Mouse (Mus musculus) frontal cortex, postnatal 10 days (tissue): ENCODE measurements at regions not wholly inside any gene's neighbourhood (a gene's known extent, or its start where the extent isn't known, plus 50 kb on each side); places are given as distances from the start of the nearest gene placed in this dataset.

Experiments used
- DNase-seq, 2 experiments: peaks; one replicate each; pipeline ENCODE4 v3.0.0; 2022; ENCODE audit warnings: low spot score in 2 of 2, mixed read lengths in 1 of 2

GRCm38 (mm10) chr16:95929700-95930435 is 60.9 kb downstream of the Psmg1 start:
- no peak for DNase-seq

GRCm38 (mm10) chr16:95928290-95929260 is 62.2 kb downstream of the Psmg1 start:
- no peak for DNase-seq

- DNase-seq = no peak
These were observed 64.2 kb downstream of the Psmg1 start for GRCm38 (mm10) chr16:95926558-95926957.

GRCm38 (mm10) chr16:95924716-95925115 is 66.0 kb downstream of the Psmg1 start:
- no peak for DNase-seq

- no peak for DNase-seq
These were observed 66.8 kb downstream of the Psmg1 start for GRCm38 (mm10) chr16:95923991-95924390.

- no peak for DNase-seq
These were observed 68.3 kb downstream of the Psmg1 start for GRCm38 (mm10) chr16:95922369-95922934.

- no peak for DNase-seq
These were observed 69.6 kb downstream of the Psmg1 start for GRCm38 (mm10) chr16:95921169-95921568.

GRCm38 (mm10) chr16:95918651-95919425 is 71.9 kb downstream of the Psmg1 start:
- DNase-seq = no peak

- DNase-seq = no peak
These were observed 72.9 kb downstream of the Psmg1 start for GRCm38 (mm10) chr16:95917635-95918407.

- no peak for DNase-seq
These were observed 76.9 kb downstream of the Psmg1 start for GRCm38 (mm10) chr16:95913879-95914278.

- DNase-seq = no peak
These were observed 86.1 kb downstream of the Psmg1 start for GRCm38 (mm10) chr16:95904531-95905165.

GRCm38 (mm10) chr16:95903383-95903913 is 87.3 kb downstream of the Psmg1 start:
- no peak for DNase-seq

- DNase-seq = no peak
These were observed 88.6 kb downstream of the Psmg1 start for GRCm38 (mm10) chr16:95902177-95902576.

GRCm38 (mm10) chr16:95901388-95901787 is 89.4 kb downstream of the Psmg1 start:
- DNase-seq = no peak

- no peak for DNase-seq
These were observed 90.6 kb downstream of the Psmg1 start for GRCm38 (mm10) chr16:95900181-95900580.

- no peak for DNase-seq
These were observed 91.1 kb downstream of the Psmg1 start for GRCm38 (mm10) chr16:95899672-95900071.

GRCm38 (mm10) chr16:95897843-95898242 is 92.9 kb downstream of the Psmg1 start:
- no peak for DNase-seq

GRCm38 (mm10) chr16:95896126-95896525 is 94.6 kb downstream of the Psmg1 start:
- no peak for DNase-seq

GRCm38 (mm10) chr16:95893534-95894290 is 97.0 kb downstream of the Psmg1 start:
- DNase-seq = no peak
